Mouse (Mus musculus): ENCODE results near the gene Cdc42ep1. TPM values are rescaled to one million over a fixed set of nuclear protein-coding genes. Genes with fewer than 3 reads are reported as not detected.

The Cdc42ep1 gene
- total RNA-seq, 2 experiments from 2014 or later: 6.2 to 8.4 TPM

DNA sequence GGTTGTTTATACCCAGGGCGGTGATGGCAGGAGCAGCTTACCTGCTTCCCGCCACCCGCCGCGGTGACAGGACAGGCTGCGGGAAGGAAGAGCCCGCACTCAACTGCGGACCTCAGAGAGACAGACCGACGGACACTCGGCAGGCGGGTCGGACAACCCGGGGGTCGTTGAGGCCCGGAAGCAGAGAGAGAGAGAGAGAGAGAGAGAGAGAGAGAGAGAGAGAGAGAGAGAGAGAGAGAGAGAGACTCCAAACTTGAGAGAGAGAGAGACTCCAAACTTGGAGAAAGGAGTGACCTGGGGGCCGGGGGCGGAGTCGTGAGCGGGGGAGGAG, 57.0 kb downstream of the Cdc42ep1 start, which contains the start of gene Gm49510:
Gm49510 (plus strand) TSS at position 259 of the 331 bp plus-strand sequence.
- intact Hi-C loops (cut with DNase I): no loop called here
- no peak for DNase-seq (ENCODE audit: extremely low spot score in 1 of 2, low spot score in 2 of 2)

DNA sequence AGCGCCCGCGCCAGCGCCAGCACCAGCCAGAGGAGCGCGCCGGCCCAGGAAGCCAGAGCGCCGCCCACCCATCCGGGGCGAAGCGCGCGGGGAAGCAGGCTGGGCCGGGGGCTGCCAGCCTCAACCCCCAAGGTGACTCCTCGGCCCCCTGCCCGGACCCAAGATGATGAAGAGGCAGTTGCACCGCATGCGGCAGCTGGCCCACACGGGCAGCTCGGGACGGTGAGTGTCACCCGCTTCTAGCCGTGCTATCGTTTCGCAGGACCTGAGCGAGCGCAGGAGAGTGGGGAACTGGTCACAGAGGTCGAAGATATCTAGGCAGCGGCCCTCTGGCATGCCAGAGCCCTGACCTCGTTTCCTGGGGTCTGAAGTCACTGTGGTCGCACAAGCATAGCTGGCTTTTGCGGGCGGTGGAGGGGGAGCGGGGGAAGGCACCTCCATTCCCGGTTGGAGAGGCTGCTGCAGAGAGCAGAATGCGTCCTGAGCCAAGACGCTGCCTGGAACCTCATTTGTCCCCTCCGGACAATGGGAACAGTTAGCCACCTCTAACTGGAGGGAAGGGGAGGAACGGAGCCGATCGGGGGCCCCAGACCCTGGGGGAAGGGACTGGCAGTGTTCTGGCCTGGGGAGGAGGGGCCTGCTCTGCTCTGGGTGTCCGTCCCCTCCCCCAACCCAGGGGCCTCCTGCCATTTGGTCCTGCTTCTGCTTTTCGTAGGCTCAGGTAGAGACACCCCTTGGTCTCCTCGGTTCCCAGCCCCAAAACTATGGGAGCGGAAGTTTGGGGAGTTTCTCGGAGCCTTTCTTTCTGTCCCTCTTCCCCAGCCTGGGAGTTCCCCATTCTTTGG, 57.5 kb downstream of the Cdc42ep1 start, which contains the start of gene Sh3bp1:
Sh3bp1 (plus strand) TSS at position 29 of the 845 bp plus-strand sequence.
- DNase-seq (ENCODE audit: extremely low spot score in 1 of 2, low spot score in 2 of 2): peak in 1 of 2 experiments; percentile 86
- intact Hi-C loops (cut with DNase I): no loop called here

Small RNA genes within 50 kb of the gene (microRNA-seq; reads per million reads assigned to microRNA genes)
- gene Mir6955: 1.7 reads per million

Other genes with a start within 250 kb of the Cdc42ep1 start
- 10 to 100 TPM; 10.4 to 11.6 TPM for gene Cyth4, start 245.6 kb upstream of the Cdc42ep1 start, total RNA-seq (2021)
- gene Elfn2, start 123.9 kb upstream of the Cdc42ep1 start, total RNA-seq (2021): 100 to 1,000 TPM in 1 of 2 experiments, 10 to 100 TPM in 1; 92.2 to 116 TPM
- 1 to 10 TPM; 6.7 to 7.6 TPM for gene Mfng, start 69.1 kb upstream of the Cdc42ep1 start, total RNA-seq (2021)
- gene Card10, start 39.6 kb upstream of the Cdc42ep1 start, total RNA-seq (2021): 1 to 10 TPM; 4.3 to 5.1 TPM
- not detected for gene Lgals2, start 12.9 kb downstream of the Cdc42ep1 start, total RNA-seq (2021)
- gene Gga1, start 34.6 kb downstream of the Cdc42ep1 start, total RNA-seq (2021): 10 to 100 TPM; 54.7 to 57.6 TPM
- gene Gm49510, start 57.0 kb downstream of the Cdc42ep1 start, total RNA-seq (2021): not detected
- gene Sh3bp1, start 57.1 kb downstream of the Cdc42ep1 start, total RNA-seq (2021): 1 to 10 TPM; 8.7 to 9.4 TPM
- gene Pdxp, start 71.3 kb downstream of the Cdc42ep1 start, total RNA-seq (2021): 100 to 1,000 TPM; 146 to 158 TPM
- gene Lgals1, start 84.1 kb downstream of the Cdc42ep1 start, total RNA-seq (2021): 10 to 100 TPM; 24.1 to 25.3 TPM
- gene Nol12, start 92.3 kb downstream of the Cdc42ep1 start, total RNA-seq (2021): 10 to 100 TPM; 40.9 to 41.4 TPM
- gene Triobp, start 105.1 kb downstream of the Cdc42ep1 start, total RNA-seq (2021): 10 to 100 TPM; 31.7 to 37.6 TPM
- 10 to 100 TPM; 73.4 to 81.3 TPM for gene H1f0, start 185.8 kb downstream of the Cdc42ep1 start, total RNA-seq (2021)
- gene Galr3, start 199.3 kb downstream of the Cdc42ep1 start, total RNA-seq (2021): under 1 TPM; 0.36 to 0.45 TPM
- gene Ankrd54, start 220.3 kb downstream of the Cdc42ep1 start, total RNA-seq (2021): 10 to 100 TPM; 17.9 to 20.1 TPM
- gene Eif3l, start 232.6 kb downstream of the Cdc42ep1 start, total RNA-seq (2021): 100 to 1,000 TPM in 1 of 2 experiments, 10 to 100 TPM in 1; 95.5 to 100 TPM

Measured in left cerebral cortex, postnatal 10 days (tissue).